Mouse (Mus musculus) embryonic facial prominence, embryonic 11.5 days (tissue): Measurements from ENCODE around the gene Ccdc134. TPM values are rescaled to one million over a fixed set of nuclear protein-coding genes. Genes with fewer than 3 reads are reported as not detected.
"Not testable (repeated sequence)": the region's sequence is repeated elsewhere in the genome, so short reads cannot be mapped to it uniquely, and the experiment has no call there.

Experiments used
- ATAC-seq: fragments of 200-750 bp; cut with Nextera tagmentation; replicated peaks from 2 replicates; pipeline ENCODE4 v1.8.0; 2017; ENCODE audit warnings: low read depth; ENCODE audit not compliant: insufficient number of reproducible peaks, low FRiP score, low TSS enrichment
- DNase-seq: peaks from one replicate; pipeline ENCODE4 v3.0.0-alpha.2; 2015; ENCODE audit warnings: low spot score
- H3K27ac ChIP-seq: fragments of 300-500 bp; sonication (generic); replicated peaks from 2 replicates; pipeline ENCODE4 v1.5.1; 2014; ENCODE audit warnings: mild to moderate bottlenecking, low read depth, low read length, control low read depth
- H3K27me3 ChIP-seq: fragments of 300-500 bp; sonication (generic); 2 replicates; pipeline ENCODE4 v1.6.1; 2014; ENCODE audit warnings: mild to moderate bottlenecking, low read length, moderate library complexity, mixed read lengths; ENCODE audit not compliant: control insufficient read depth, insufficient read depth
- H3K36me3 ChIP-seq: fragments of 300-500 bp; sonication (generic); replicated peaks from 2 replicates; pipeline ENCODE4 v1.6.1; 2014; ENCODE audit warnings: low read depth, mild to moderate bottlenecking, low read length, moderate library complexity, mixed read lengths; ENCODE audit not compliant: control insufficient read depth, insufficient read depth
- H3K4me1 ChIP-seq: fragments of 300-500 bp; sonication (generic); 2 replicates; pipeline ENCODE4 v1.6.1; 2014; ENCODE audit warnings: low read length, mixed read lengths; ENCODE audit not compliant: control insufficient read depth, insufficient read depth
- H3K4me2 ChIP-seq: fragments of 300-500 bp; sonication (generic); 2 replicates; pipeline ENCODE4 v1.6.1; 2014; ENCODE audit warnings: low read depth, mild to moderate bottlenecking, control low read depth, low read length, moderate library complexity
- H3K4me3 ChIP-seq: fragments of 300-500 bp; sonication (generic); 2 replicates; pipeline ENCODE4 v1.5.1; 2014; ENCODE audit warnings: low read depth, low read length, control low read depth
- H3K9ac ChIP-seq: fragments of 300-500 bp; sonication (generic); replicated peaks from 2 replicates; pipeline ENCODE4 v1.6.1; 2014; ENCODE audit warnings: mild to moderate bottlenecking, control low read depth, low read length
- H3K9me3 ChIP-seq: fragments of 300-500 bp; sonication (generic); replicated peaks from 2 replicates; pipeline ENCODE4 v1.6.1; 2016; ENCODE audit warnings: mild to moderate bottlenecking, low read length, inconsistent platforms, mixed read lengths; ENCODE audit not compliant: control insufficient read depth
- WGBS: fragments of 180-500 bp; shearing (Covaris S2); extraction: QIAGEN DNeasy Blood & Tissue Kit; methylation state at CpG from one replicate; pipeline ENCODE4 v1.1.7; 2014; 5-methylcytosine and 5-hydroxymethylcytosine counted together
- polyA plus RNA-seq: library from polyadenylated mRNA; unstranded; fragments of >200 nt; fragmentation: Nextera tagmentation; extraction: Ambion mirVana; gene quantifications from 2 replicates; pipeline ENCODE4 v1.2.1, GENCODE M21; 2014

Gene Ccdc134
- polyA plus RNA-seq, 1 experiment from 2014 or later = 19.9 TPM

DNA sequence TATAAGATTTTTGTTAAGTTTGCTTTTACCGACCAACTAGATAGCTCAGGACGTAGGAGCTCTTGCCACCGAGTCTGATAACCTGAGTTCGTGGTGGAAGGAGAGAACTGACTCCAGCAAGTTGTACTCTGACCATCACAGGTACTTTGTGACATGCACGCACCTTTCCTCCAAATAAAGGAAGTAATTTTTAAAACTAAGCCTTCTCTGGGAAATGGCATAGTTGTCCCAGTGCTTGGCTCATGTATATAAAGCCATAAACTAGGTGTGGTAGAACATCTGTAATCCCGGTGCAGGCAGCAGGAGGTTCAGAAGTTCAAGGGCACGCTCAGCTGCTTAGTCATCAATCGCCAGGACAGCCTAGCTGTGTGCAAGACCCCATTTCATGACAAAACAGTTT, 7.2 kb upstream of the Ccdc134 start:
- Histone ChIP-seq H3K27ac (no peak overlapping the region), H3K4me3 (no peak overlapping the region), H3K9ac (no peak overlapping the region), H3K36me3 (no peaks in the 10 kb centered on the region), H3K4me2 (no peak overlapping the region), H3K9me3 (no peaks in the 10 kb centered on the region), H3K4me1 (no peaks in the 10 kb centered on the region), H3K27me3 (no peaks in the 10 kb centered on the region)
- WGBS = 87% methylated on average over 8 of the region's 8 CpGs
- DNase-seq (no peak), ATAC-seq (no peak)

- 83% methylated on average over 4 of the region's 4 CpGs for WGBS
- H3K4me3 ChIP-seq, H3K9me3 ChIP-seq, H3K4me2 ChIP-seq, ATAC-seq, H3K9ac ChIP-seq, H3K36me3 ChIP-seq, H3K4me1 ChIP-seq, H3K27me3 ChIP-seq, H3K27ac ChIP-seq, DNase-seq: not testable (repeated sequence)
Observed at GRCm38 (mm10) chr15:82126690-82127089, 1.0 kb upstream of the Ccdc134 start.

DNA sequence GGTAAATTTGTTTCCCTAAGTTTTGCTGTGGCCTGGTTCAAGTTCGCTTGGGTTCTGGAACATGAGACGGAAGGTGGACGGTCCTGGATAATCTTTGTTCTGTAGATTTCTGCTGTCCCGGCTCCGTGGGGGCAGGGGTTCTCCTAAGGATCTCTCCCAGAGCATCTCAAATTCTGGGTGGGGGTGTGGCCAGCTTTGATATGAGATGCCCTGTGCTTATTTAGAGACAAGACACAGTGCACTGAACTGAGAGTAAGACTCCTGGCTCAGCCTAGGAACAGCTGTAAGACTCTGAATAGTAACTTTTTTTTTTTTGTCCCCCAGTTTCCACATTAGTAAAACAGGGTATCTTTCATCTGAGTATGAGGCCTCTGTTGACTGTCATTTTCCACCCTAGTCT, 676 bp downstream of the Ccdc134 start:
- Histone ChIP-seq H3K36me3 (no peaks in the 10 kb centered on the region), H3K4me3 (peak overlapping the region; percentile 81), H3K9me3 (no peaks in the 10 kb centered on the region), H3K27me3 (no peaks in the 10 kb centered on the region), H3K4me2 (peak overlapping the region; percentile 59), H3K4me1 (no peaks in the 10 kb centered on the region), H3K27ac (no peak overlapping the region), H3K9ac (peak overlapping the region; percentile 81)
- ATAC-seq = no peak
- 3% methylated on average over 5 of the region's 5 CpGs for WGBS
- peak; percentile 23 for DNase-seq

DNA sequence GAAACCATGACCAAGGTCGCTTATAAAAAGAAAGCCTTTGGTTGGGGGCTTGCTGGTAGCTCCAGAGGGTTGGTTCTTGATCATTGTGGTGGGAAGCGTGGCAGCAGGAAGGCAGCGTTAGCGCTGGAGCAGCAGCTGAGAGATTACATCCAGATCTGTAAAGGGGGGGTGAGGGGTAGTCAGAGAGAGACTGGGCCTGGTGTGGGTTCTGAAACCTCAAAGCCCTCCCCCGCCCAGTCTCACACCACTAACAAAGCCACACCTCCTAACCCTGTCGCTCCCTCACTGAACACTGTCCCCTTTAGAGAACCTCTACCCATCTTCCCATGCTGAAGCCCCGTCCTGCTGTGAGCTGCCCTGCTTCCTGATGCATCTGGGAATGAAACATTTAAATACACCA, 2.9 kb downstream of the Ccdc134 start:
- DNase-seq (no peak), ATAC-seq (no peak)
- 64% methylated on average over 7 of the region's 7 CpGs for whole genome bisulfite sequencing
- Histone ChIP-seq H3K9me3 (no peaks in the 10 kb centered on the region), H3K9ac (no peak overlapping the region), H3K4me2 (no peak overlapping the region), H3K4me3 (no peak overlapping the region), H3K27ac (no peak overlapping the region), H3K4me1 (no peaks in the 10 kb centered on the region), H3K27me3 (no peaks in the 10 kb centered on the region), H3K36me3 (no peaks in the 10 kb centered on the region)

DNA sequence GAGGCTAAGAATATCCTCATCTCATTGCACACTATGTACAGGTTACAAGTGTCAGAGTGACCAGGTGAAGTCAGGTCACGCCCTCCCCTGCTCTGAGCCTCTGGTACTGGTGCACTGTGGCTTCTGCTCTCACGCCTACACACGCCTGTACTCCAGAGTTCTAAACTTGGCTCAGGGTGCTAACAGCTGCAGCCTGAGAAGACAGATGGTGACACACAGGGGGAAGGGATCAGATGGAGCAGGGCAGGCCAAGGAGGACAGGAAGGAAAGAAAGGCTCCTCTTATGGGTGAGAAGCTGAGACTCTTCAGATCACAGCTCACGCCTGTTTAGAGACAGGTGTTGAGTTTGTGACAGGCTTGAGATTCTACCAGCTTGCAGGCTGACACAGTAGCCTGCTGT, 7.7 kb downstream of the Ccdc134 start:
- DNase-seq = no peak
- no peak overlapping the region; the same call in 1 of the 2 replicates for H3K9ac ChIP-seq
- ATAC-seq = no peak
- H3K27me3 ChIP-seq = no peaks in the 10 kb centered on the region
- no peaks in the 10 kb centered on the region for H3K4me1 ChIP-seq
- H3K4me2 ChIP-seq = no peak overlapping the region
- H3K27ac ChIP-seq = no peak overlapping the region
- H3K36me3 ChIP-seq = no peaks in the 10 kb centered on the region
- no peaks in the 10 kb centered on the region for H3K9me3 ChIP-seq
- 85% methylated on average over 4 of the region's 4 CpGs for WGBS
- H3K4me3 ChIP-seq = no peak overlapping the region

DNA sequence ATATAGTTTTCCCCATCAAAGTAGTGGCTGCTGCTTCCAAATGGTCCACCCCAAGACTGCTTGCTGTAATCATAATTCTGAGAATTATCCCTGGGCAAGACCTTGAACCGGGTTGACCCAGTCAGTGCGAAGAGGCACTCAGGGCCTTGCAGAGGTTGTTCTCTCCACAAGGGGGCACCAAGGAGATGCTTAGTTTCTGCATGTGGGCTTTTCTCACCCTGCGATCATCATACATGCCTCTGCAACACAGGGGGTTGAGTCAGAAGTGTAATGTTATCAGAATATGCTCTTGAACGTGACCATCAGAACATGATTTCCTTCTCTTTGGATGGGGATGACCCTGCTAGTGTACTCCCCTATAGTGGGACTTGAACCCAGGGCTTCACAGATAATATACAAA, 10.8 kb downstream of the Ccdc134 start:
- 58% methylated on average over 4 of the region's 4 CpGs for WGBS
- Histone ChIP-seq H3K4me3 (no peak overlapping the region), H3K9me3 (no peaks in the 10 kb centered on the region), H3K27me3 (no peaks in the 10 kb centered on the region), H3K4me1 (no peaks in the 10 kb centered on the region), H3K4me2 (no peak overlapping the region), H3K27ac (no peak overlapping the region), H3K36me3 (no peaks in the 10 kb centered on the region; the same call in 1 of the 2 replicates), H3K9ac (no peak overlapping the region)
- DNase-seq = peak; percentile 75
- ATAC-seq = no peak

DNA sequence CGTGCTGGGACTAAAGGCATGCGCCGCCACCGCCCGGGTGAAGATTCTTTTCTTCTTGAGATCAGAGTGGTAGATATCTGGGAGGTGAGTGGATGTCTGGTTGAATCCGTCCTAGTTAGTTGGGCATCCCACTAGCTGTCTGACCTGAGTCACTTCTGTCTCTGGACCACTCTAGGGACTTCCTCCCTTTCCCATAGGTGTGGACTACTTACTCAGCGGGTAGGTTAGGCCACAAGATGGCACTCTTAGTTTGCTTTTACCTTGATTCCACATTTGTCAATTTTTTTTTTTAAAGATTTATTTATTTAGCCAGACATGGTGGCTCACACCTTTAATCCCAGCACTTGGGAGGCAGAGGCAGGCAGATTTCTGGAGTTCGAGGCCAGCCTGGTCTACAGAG, 11.5 kb downstream of the Ccdc134 start:
- no peaks in the 10 kb centered on the region for H3K27me3 ChIP-seq
- WGBS = 85% methylated on average over 8 of the region's 8 CpGs
- DNase-seq = no peak

GRCm38 (mm10) chr15:82140355-82140754, 12.6 kb downstream of the Ccdc134 start:
- Histone ChIP-seq H3K4me3 (no peak overlapping the region), H3K4me2 (no peak overlapping the region), H3K36me3 (no peaks in the 10 kb centered on the region; the same call in 1 of the 2 replicates), H3K27me3 (no peaks in the 10 kb centered on the region), H3K9ac (no peak overlapping the region; the same call in 1 of the 2 replicates), H3K27ac (no peak overlapping the region), H3K9me3 (no peaks in the 10 kb centered on the region), H3K4me1 (no peaks in the 10 kb centered on the region)
- WGBS = 86% methylated on average over 3 of the region's 3 CpGs
- DNase-seq = no peak
- ATAC-seq = no peak

More for the DNA sequence above, 11.5 kb downstream of the Ccdc134 start:
- Histone ChIP-seq H3K36me3 (no peaks in the 10 kb centered on the region; the same call in 1 of the 2 replicates), H3K4me2 (no peak overlapping the region), H3K27ac (no peak overlapping the region), H3K9ac (no peak overlapping the region), H3K4me3 (no peak overlapping the region), H3K9me3 (no peaks in the 10 kb centered on the region), H3K4me1 (no peaks in the 10 kb centered on the region)
- ATAC-seq = no peak
